Mouse (Mus musculus) ES-E14 (cell line): ENCODE data around the gene Arhgef10l.

Experiments
- CHD2 ChIP-seq: IDR thresholded peaks from 2 replicates; pipeline ENCODE4 v1.6.1; 2014; ENCODE audit warnings: mild to moderate bottlenecking, low read depth, low read length, inconsistent platforms
- MAFK ChIP-seq: IDR thresholded peaks from 2 replicates; pipeline ENCODE4 v1.6.1; 2014; ENCODE audit warnings: mild to moderate bottlenecking, low read depth, low read length, inconsistent platforms; ENCODE audit not compliant: insufficient read depth

DNA sequence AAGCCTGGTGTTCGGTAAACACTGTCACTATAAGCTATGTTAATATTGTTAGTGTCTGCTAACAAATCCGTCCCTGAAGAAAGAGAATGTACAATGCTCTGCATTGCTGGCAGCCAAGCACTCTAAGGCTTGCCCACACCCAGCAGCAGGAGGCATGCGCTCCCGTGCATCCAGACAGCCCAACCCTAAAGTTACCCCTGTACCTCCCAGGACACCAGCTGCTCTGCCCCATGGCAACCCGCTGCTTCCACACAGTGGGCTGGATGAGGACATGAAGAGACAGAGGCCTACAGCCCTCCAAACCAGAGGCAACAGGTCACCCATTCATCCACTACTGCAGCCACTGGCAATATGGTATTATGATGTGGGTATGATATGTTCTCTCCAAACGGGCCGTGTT is 60.0 kb downstream of the Arhgef10l start:
- TF ChIP-seq MAFK (no peak), CHD2 (no peak)
